ENCODE assay signal across 27 mouse cellular contexts in genomic region chr9:66440007-66440406, GRCm38 (mm10).
DNase-seq lines count a peak whose midpoint lies in the region; ATAC-seq lines count a peak whose summit lies in the region.
"Had no signal": no experiment of that assay in that cellular context is flagged by ENCODE, and none has a peak within 500 bp of the region (broad histone marks: within the 10 kb centered on the region; RNA-seq: fewer than 3 reads in every experiment).

No protein-coding gene starts in this region.

- intact Hi-C loops in heart, postnatal 25 days (cut with DNase I), result no loop called here

- H3K4me3 ChIP-seq in kidney, embryonic 15.5 days (replicated peaks), result no peak overlapping the region
- H3K4me3 ChIP-seq in kidney, embryonic 14.5 days (ENCODE audit: low read length), result no peak overlapping the region
- H3K4me3 ChIP-seq: embryonic facial prominence, embryonic 10.5 days; embryonic facial prominence, embryonic 13.5 days; erythroblast, embryonic 14.5 days; forebrain, embryonic 12.5 days; forebrain, embryonic 15.5 days; heart, adult 2 months; heart, embryonic 10.5 days; heart, embryonic 13.5 days; hindbrain, embryonic 12.5 days had no signal

- 96% methylated on average over 8 of the region's 8 CpGs for WGBS in kidney, embryonic 15.5 days
- WGBS in kidney, embryonic 14.5 days, result 95% methylated on average over 8 of the region's 8 CpGs

- no peak overlapping the region for H3K27ac ChIP-seq in kidney, embryonic 15.5 days
- no peak overlapping the region for H3K27ac ChIP-seq in kidney, embryonic 14.5 days (ENCODE audit: low read depth, low read length)
- H3K27ac ChIP-seq: embryonic facial prominence, embryonic 10.5 days; embryonic facial prominence, embryonic 13.5 days; forebrain, embryonic 12.5 days; forebrain, embryonic 15.5 days; heart, adult 2 months; heart, embryonic 10.5 days; heart, embryonic 13.5 days; hindbrain, embryonic 12.5 days had no signal

- no peaks in the 10 kb centered on the region for H3K27me3 ChIP-seq in kidney, embryonic 15.5 days
- H3K27me3 ChIP-seq in kidney, embryonic 14.5 days (ENCODE audit: control insufficient read depth, insufficient read depth, low read length), result no peaks in the 10 kb centered on the region
- H3K27me3 ChIP-seq: embryonic facial prominence, embryonic 13.5 days; forebrain, embryonic 12.5 days; forebrain, embryonic 15.5 days; heart, embryonic 13.5 days; hindbrain, embryonic 12.5 days had no signal

- no peak for ATAC-seq in kidney, embryonic 15.5 days (replicated peaks; ENCODE audit: low FRiP score)
- no peak for ATAC-seq in kidney, embryonic 14.5 days (ENCODE audit: low FRiP score, low TSS enrichment)
- ATAC-seq in monocyte, adult 5-6 weeks (replicated peaks; ENCODE audit: insufficient number of reproducible peaks, low FRiP score, low TSS enrichment, poor library complexity, severe bottlenecking), result no peak
- ATAC-seq: activated CD4-positive, CD25-positive, alpha-beta regulatory T cell, adult 4 months; forebrain, embryonic 15.5 days had no signal

- H3K4me1 ChIP-seq in kidney, embryonic 15.5 days, result no peaks in the 10 kb centered on the region
- no peaks in the 10 kb centered on the region for H3K4me1 ChIP-seq in kidney, embryonic 14.5 days (ENCODE audit: control insufficient read depth, insufficient read depth, low read length)
- H3K4me1 ChIP-seq: embryonic facial prominence, embryonic 10.5 days; embryonic facial prominence, embryonic 13.5 days; forebrain, embryonic 12.5 days; forebrain, embryonic 15.5 days; heart, embryonic 10.5 days; heart, embryonic 13.5 days; hindbrain, embryonic 12.5 days had no signal

- no peak overlapping the region for H3K9ac ChIP-seq in kidney, embryonic 15.5 days
- no peak overlapping the region for H3K9ac ChIP-seq in kidney, embryonic 14.5 days (ENCODE audit: low read depth, low read length)
- H3K9ac ChIP-seq: embryonic facial prominence, embryonic 13.5 days; forebrain, embryonic 12.5 days; forebrain, embryonic 15.5 days; heart, embryonic 13.5 days; hindbrain, embryonic 12.5 days had no signal

- peaks cover 53% of the 10 kb centered on the region for H3K36me3 ChIP-seq in kidney, embryonic 15.5 days
- peaks cover 32% of the 10 kb centered on the region for H3K36me3 ChIP-seq in kidney, embryonic 14.5 days (ENCODE audit: control insufficient read depth, insufficient read depth, low read length)

- H3K9me3 ChIP-seq in kidney, embryonic 15.5 days (replicated peaks), result no peaks in the 10 kb centered on the region
- H3K9me3 ChIP-seq in kidney, embryonic 14.5 days (ENCODE audit: control insufficient read depth, low read length), result no peaks in the 10 kb centered on the region
- H3K9me3 ChIP-seq: embryonic facial prominence, embryonic 10.5 days; embryonic facial prominence, embryonic 13.5 days; forebrain, embryonic 12.5 days; forebrain, embryonic 15.5 days; heart, embryonic 10.5 days; heart, embryonic 13.5 days; hindbrain, embryonic 12.5 days had no signal

- peak; percentile 83 for DNase-seq in heart, adult 11 months
- DNase-seq in heart, postnatal 25 days (ENCODE audit: low spot score), result no peak
- peak; percentile 21 for DNase-seq in kidney, adult 18-20 months
- DNase-seq in kidney, adult 9 months, result peak; percentile 62
- DNase-seq in kidney, postnatal 36 days, result peak; percentile 48 to 52
- DNase-seq: adrenal gland, adult 8-10 months; adrenal gland, postnatal 25 days; cerebellum, adult 11-12 months; cerebellum, adult 8-10 months; cerebellum, postnatal 10 days; cerebellum, postnatal 36 days; embryo, embryonic 11 days; gastrocnemius, postnatal 25 days; heart, adult 2 months; heart, postnatal 14 days had no signal

- no peak overlapping the region for H3K4me2 ChIP-seq in kidney, embryonic 15.5 days
- no peak overlapping the region for H3K4me2 ChIP-seq in kidney, embryonic 14.5 days (replicated peaks; ENCODE audit: low read depth, low read length)
- H3K4me2 ChIP-seq: embryonic facial prominence, embryonic 13.5 days; forebrain, embryonic 12.5 days; forebrain, embryonic 15.5 days; heart, embryonic 13.5 days; hindbrain, embryonic 12.5 days had no signal
